Mouse (Mus musculus): ENCODE measurements around the gene Slc38a11. TPM values are rescaled to one million over a fixed set of nuclear protein-coding genes. Genes with fewer than 3 reads are reported as not detected.

Slc38a11 gene
- total and polyA plus RNA-seq, 3 experiments, result not detected

GRCm38 (mm10) chr2:65347367-65347766 is 16.5 kb downstream of the Slc38a11 start:
- no peaks in the 10 kb centered on the region for H3K36me3 ChIP-seq (ENCODE audit: control insufficient read depth in 1 of 2, insufficient read depth in 2 of 2, low read length in 2 of 2)
- TF ChIP-seq GATA1 (IDR thresholded peaks at IDR 0.05; ENCODE audit: low read depth, low read length), result no peak
- no peak for TF ChIP-seq SIN3A (IDR thresholded peaks at IDR 0.05; ENCODE audit: low read length)
- TF ChIP-seq POLR2A (IDR thresholded peaks at IDR 0.05; ENCODE audit: control insufficient read depth in 1 of 2, insufficient read depth in 1 of 2, low read depth in 1 of 2, low read length in 2 of 2, poor library complexity in 1 of 2), result no peak
- TF ChIP-seq NRF1 (IDR thresholded peaks at IDR 0.05; ENCODE audit: insufficient read depth, low read depth, low read length, poor library complexity, severe bottlenecking), result no peak
- TF ChIP-seq CHD1 (IDR thresholded peaks at IDR 0.05; ENCODE audit: low read depth, low read length), result no peak
- no peak for TF ChIP-seq HCFC1 (IDR thresholded peaks at IDR 0.05; ENCODE audit: low read depth, low read length)

DNA sequence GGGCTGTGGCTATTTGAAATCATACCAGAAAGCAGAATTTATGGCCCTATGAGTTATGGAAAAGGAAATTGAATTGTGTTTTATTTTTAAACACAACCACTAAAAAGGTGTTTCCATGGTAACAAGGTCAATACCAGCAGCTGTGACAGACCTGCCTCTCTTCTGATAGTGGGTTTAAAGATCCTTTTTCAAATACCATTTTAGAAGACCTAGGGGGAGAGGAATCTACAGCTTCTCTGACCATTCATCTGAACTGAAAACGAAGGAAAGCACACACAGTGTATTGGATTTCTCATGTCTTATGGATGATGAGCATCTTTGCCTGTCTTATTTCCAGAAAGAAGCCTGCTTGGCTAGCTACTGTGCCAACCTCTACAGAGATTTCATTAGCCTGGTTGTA is 16.9 kb downstream of the Slc38a11 start:
- no peak for DNase-seq (ENCODE audit: low read depth, low spot score)
- no peak overlapping the region for H3K4me3 ChIP-seq (ENCODE audit: control insufficient read depth in 1 of 2, insufficient read depth in 1 of 2, low read depth in 2 of 2, low read length in 2 of 2)
- H3K4me1 ChIP-seq (ENCODE audit: control insufficient read depth in 1 of 2, insufficient read depth in 2 of 2, low read length in 2 of 2), result no peaks in the 10 kb centered on the region
- H3K79me2 ChIP-seq (ENCODE audit: control insufficient read depth, insufficient read depth, low read length, poor library complexity), result no peaks in the 10 kb centered on the region
- no peak overlapping the region for H3K27ac ChIP-seq (ENCODE audit: control insufficient read depth, low read depth, low read length)
- H3K9ac ChIP-seq (ENCODE audit: control insufficient read depth, low read depth, low read length, poor library complexity, severe bottlenecking), result no peak overlapping the region
- TF ChIP-seq ZNF384 (IDR thresholded peaks at IDR 0.05; ENCODE audit: low read depth, low read length) (no peak), KAT2A (conservative IDR thresholded peaks at IDR 0.05; ENCODE audit: low read depth, low read length) (no peak), USF2 (IDR thresholded peaks at IDR 0.05; ENCODE audit: borderline replicate concordance in 1 of 2, insufficient read depth in 1 of 2, low read depth in 1 of 2, low read length in 2 of 2) (no peak)
- no peaks in the 10 kb centered on the region for H3K9me3 ChIP-seq (replicated peaks; ENCODE audit: insufficient read depth, low read length)
- no peaks in the 10 kb centered on the region for H3K27me3 ChIP-seq (ENCODE audit: control insufficient read depth in 1 of 2, insufficient read depth in 2 of 2, low read length in 2 of 2)
- H3K36me3 ChIP-seq (ENCODE audit: control insufficient read depth in 1 of 2, insufficient read depth in 2 of 2, low read length in 2 of 2), result no peaks in the 10 kb centered on the region

More at GRCm38 (mm10) chr2:65347367-65347766, 16.5 kb downstream of the Slc38a11 start:
- Histone ChIP-seq H3K4me1 (ENCODE audit: control insufficient read depth in 1 of 2, insufficient read depth in 2 of 2, low read length in 2 of 2) (no peaks in the 10 kb centered on the region), H3K9ac (ENCODE audit: control insufficient read depth, low read depth, low read length, poor library complexity, severe bottlenecking) (no peak overlapping the region), H3K79me2 (ENCODE audit: control insufficient read depth, insufficient read depth, low read length, poor library complexity) (no peaks in the 10 kb centered on the region), H3K27ac (ENCODE audit: control insufficient read depth, low read depth, low read length) (no peak overlapping the region), H3K4me3 (ENCODE audit: control insufficient read depth in 1 of 2, insufficient read depth in 1 of 2, low read depth in 2 of 2, low read length in 2 of 2) (no peak overlapping the region), H3K9me3 (replicated peaks; ENCODE audit: insufficient read depth, low read length) (no peaks in the 10 kb centered on the region), H3K27me3 (ENCODE audit: control insufficient read depth in 1 of 2, insufficient read depth in 2 of 2, low read length in 2 of 2) (no peaks in the 10 kb centered on the region)
- DNase-seq (ENCODE audit: low read depth, low spot score), result no peak

GRCm38 (mm10) chr2:65346037-65346436 is 17.8 kb downstream of the Slc38a11 start:
- H3K27me3 ChIP-seq (ENCODE audit: control insufficient read depth in 1 of 2, insufficient read depth in 2 of 2, low read length in 2 of 2), result no peaks in the 10 kb centered on the region
- H3K9ac ChIP-seq (ENCODE audit: control insufficient read depth, low read depth, low read length, poor library complexity, severe bottlenecking), result no peak overlapping the region
- no peaks in the 10 kb centered on the region for H3K79me2 ChIP-seq (ENCODE audit: control insufficient read depth, insufficient read depth, low read length, poor library complexity)
- no peaks in the 10 kb centered on the region for H3K9me3 ChIP-seq (replicated peaks; ENCODE audit: insufficient read depth, low read length)
- no peak overlapping the region for H3K4me3 ChIP-seq (ENCODE audit: control insufficient read depth in 1 of 2, insufficient read depth in 1 of 2, low read depth in 2 of 2, low read length in 2 of 2)
- H3K4me1 ChIP-seq (ENCODE audit: control insufficient read depth in 1 of 2, insufficient read depth in 2 of 2, low read length in 2 of 2), result no peaks in the 10 kb centered on the region
- no peak overlapping the region for H3K27ac ChIP-seq (ENCODE audit: control insufficient read depth, low read depth, low read length)
- no peak for TF ChIP-seq ZNF384 (IDR thresholded peaks at IDR 0.05; ENCODE audit: low read depth, low read length)
- no peak for DNase-seq (ENCODE audit: low read depth, low spot score)
- no peaks in the 10 kb centered on the region for H3K36me3 ChIP-seq (ENCODE audit: control insufficient read depth in 1 of 2, insufficient read depth in 2 of 2, low read length in 2 of 2)

- no peak overlapping the region for H3K9ac ChIP-seq (ENCODE audit: control insufficient read depth, low read depth, low read length, poor library complexity, severe bottlenecking)
- H3K4me3 ChIP-seq (ENCODE audit: control insufficient read depth in 1 of 2, insufficient read depth in 1 of 2, low read depth in 2 of 2, low read length in 2 of 2), result no peak overlapping the region
- no peak overlapping the region for H3K27ac ChIP-seq (ENCODE audit: control insufficient read depth, low read depth, low read length)
- no peaks in the 10 kb centered on the region for H3K9me3 ChIP-seq (replicated peaks; ENCODE audit: insufficient read depth, low read length)
- DNase-seq (ENCODE audit: low read depth, low spot score), result no peak
- no peaks in the 10 kb centered on the region for H3K36me3 ChIP-seq (ENCODE audit: control insufficient read depth in 1 of 2, insufficient read depth in 2 of 2, low read length in 2 of 2)
- H3K27me3 ChIP-seq (ENCODE audit: control insufficient read depth in 1 of 2, insufficient read depth in 2 of 2, low read length in 2 of 2), result no peaks in the 10 kb centered on the region
- no peaks in the 10 kb centered on the region for H3K4me1 ChIP-seq (ENCODE audit: control insufficient read depth in 1 of 2, insufficient read depth in 2 of 2, low read length in 2 of 2)
- no peaks in the 10 kb centered on the region for H3K79me2 ChIP-seq (ENCODE audit: control insufficient read depth, insufficient read depth, low read length, poor library complexity)
- TF ChIP-seq GATA1 (IDR thresholded peaks at IDR 0.05; ENCODE audit: low read depth, low read length), result no peak
- TF ChIP-seq JUND (IDR thresholded peaks at IDR 0.05; ENCODE audit: low read depth, low read length), result no peak
- no peak for TF ChIP-seq E2F4 (IDR thresholded peaks at IDR 0.05; ENCODE audit: borderline replicate concordance, low read depth, low read length)
- TF ChIP-seq MAZ (IDR thresholded peaks at IDR 0.05; ENCODE audit: low read depth, low read length), result no peak
- TF ChIP-seq MXI1 (IDR thresholded peaks at IDR 0.05; ENCODE audit: low read depth, low read length), result no peak
- no peak for TF ChIP-seq KAT2A (conservative IDR thresholded peaks at IDR 0.05; ENCODE audit: low read depth, low read length)
- TF ChIP-seq ZMIZ1 (IDR thresholded peaks at IDR 0.05; ENCODE audit: low read depth, low read length), result no peak
- no peak for TF ChIP-seq UBTF (IDR thresholded peaks at IDR 0.05; ENCODE audit: borderline replicate concordance, insufficient read depth, low read depth, low read length)
- TF ChIP-seq TCF12 (IDR thresholded peaks at IDR 0.05; ENCODE audit: low read depth, low read length), result no peak
- TF ChIP-seq HCFC1 (IDR thresholded peaks at IDR 0.05; ENCODE audit: low read depth, low read length), result no peak
- TF ChIP-seq SIN3A (IDR thresholded peaks at IDR 0.05; ENCODE audit: low read length), result no peak
- TF ChIP-seq SMC3 (IDR thresholded peaks at IDR 0.05; ENCODE audit: low read depth, low read length), result no peak
- TF ChIP-seq BHLHE40 (IDR thresholded peaks at IDR 0.05; ENCODE audit: borderline replicate concordance, low read depth, low read length), result no peak
- TF ChIP-seq EP300 (IDR thresholded peaks at IDR 0.05; ENCODE audit: low read depth in 1 of 2, low read length in 2 of 2), result no peak
- no peak for TF ChIP-seq CHD2 (IDR thresholded peaks at IDR 0.05; ENCODE audit: low read length)
Measured at GRCm38 (mm10) chr2:65342057-65342456, 21.8 kb downstream of the Slc38a11 start.

Data from MEL (cell line).